Mouse (Mus musculus) small intestine, adult 2 months (tissue): Measurements from ENCODE around the gene Usp7. TPM values are rescaled to one million over a fixed set of nuclear protein-coding genes. Genes with fewer than 3 reads are reported as not detected.

Source experiments
- H3K27ac ChIP-seq: fragments of 200-500 bp; 2 replicates; pipeline ENCODE4 v1.5.1; 2012; ENCODE audit warnings: low read depth, low read length, control low read depth, inconsistent platforms; ENCODE audit not compliant: insufficient read depth
- H3K27me3 ChIP-seq: fragments of 200-500 bp; 2 replicates; pipeline ENCODE4 v1.6.1; 2012; ENCODE audit warnings: mild to moderate bottlenecking, moderate library complexity, low read length, inconsistent platforms; ENCODE audit not compliant: control insufficient read depth, insufficient read depth
- H3K36me3 ChIP-seq: fragments of 200-500 bp; 2 replicates; pipeline ENCODE4 v1.6.1; 2012; ENCODE audit warnings: mild to moderate bottlenecking, low read length, control low read depth, inconsistent platforms; ENCODE audit not compliant: control insufficient read depth, insufficient read depth
- H3K4me1 ChIP-seq: fragments of 200-500 bp; 2 replicates; pipeline ENCODE4 v1.6.1; 2012; ENCODE audit warnings: low read length, inconsistent platforms, mixed read lengths; ENCODE audit not compliant: control insufficient read depth, insufficient read depth, insufficient read length
- H3K4me3 ChIP-seq: fragments of 200-500 bp; 2 replicates; pipeline ENCODE4 v1.5.1; 2012; ENCODE audit warnings: low read depth, mild to moderate bottlenecking, control low read depth, inconsistent platforms, low read length, moderate library complexity
- CTCF ChIP-seq: fragments of 200-500 bp; IDR thresholded peaks from 2 replicates; pipeline ENCODE4 v1.5.1; 2012; ENCODE audit warnings: low read depth, mild to moderate bottlenecking, control low read depth, inconsistent platforms, low read length, moderate library complexity, mixed read lengths; ENCODE audit not compliant: insufficient replicate concordance, insufficient read length; ENCODE audit errors: extremely low read depth
- POLR2A ChIP-seq: fragments of 200-500 bp; IDR thresholded peaks from 2 replicates; pipeline ENCODE4 v1.6.1; 2012; ENCODE audit warnings: low read depth, mild to moderate bottlenecking, control low read depth, inconsistent platforms, low read length, moderate library complexity
- WGBS: fragments of 180-500 bp; shearing (Covaris S2); methylation state at CpG from one replicate; pipeline ENCODE4 v1.1.7; 2018; 5-methylcytosine and 5-hydroxymethylcytosine counted together
- polyA plus RNA-seq: library from polyadenylated mRNA; depleted of rRNA; stranded (reverse); fragments of >200 nt; gene quantifications from 2 replicates; pipeline ENCODE4 v1.2.3, GENCODE M21; 2012; rRNA removed

Usp7 gene
- polyA plus RNA-seq: 5.5 and 11.1 TPM in 2 replicates

- Histone ChIP-seq H3K4me1 (no peaks in the 10 kb centered on the region), H3K4me3 (no peak within 1 kb of the TSS), H3K27ac (no peak within 1 kb of the TSS), H3K27me3 (no peaks in the 10 kb centered on the region), H3K36me3 (no peaks in the 10 kb centered on the region)
- TF ChIP-seq CTCF: no peak
- TF ChIP-seq POLR2A: no peak
- WGBS: 93% methylated on average over 20 of the region's 20 CpGs
These were observed at the start of gene Usp7 for GRCm38 (mm10) chr16:8791949-8792557. Gene Usp7 (minus strand): TSS chr16:8792308.

GRCm38 (mm10) chr16:8840557-8840956 lies 48.4 kb upstream of the Usp7 start:
- WGBS: 75% methylated on average over 3 of the region's 3 CpGs
- Histone ChIP-seq H3K4me1 (peaks cover 13% of the 10 kb centered on the region; the same call in 1 of the 2 replicates), H3K27ac (no peak overlapping the region), H3K27me3 (no peaks in the 10 kb centered on the region), H3K4me3 (no peak overlapping the region), H3K36me3 (peaks cover 43% of the 10 kb centered on the region)
- TF ChIP-seq CTCF: no peak
- TF ChIP-seq POLR2A: no peak

- no peak overlapping the region for H3K4me3 ChIP-seq
- TF ChIP-seq POLR2A: no peak
- TF ChIP-seq CTCF: no peak
- peaks cover 45% of the 10 kb centered on the region for H3K36me3 ChIP-seq
- H3K27ac ChIP-seq: no peak overlapping the region
- H3K4me1 ChIP-seq: peaks cover 12% of the 10 kb centered on the region; the same call in 1 of the 2 replicates
- no peaks in the 10 kb centered on the region for H3K27me3 ChIP-seq
These were observed 46.8 kb upstream of the Usp7 start for GRCm38 (mm10) chr16:8838921-8839320.

- 85% methylated on average over 1 of the region's 1 CpGs for WGBS
- peaks cover 40% of the 10 kb centered on the region for H3K36me3 ChIP-seq
- peaks cover 6% of the 10 kb centered on the region; the same call in 1 of the 2 replicates for H3K4me1 ChIP-seq
- no peak overlapping the region for H3K27ac ChIP-seq
- H3K4me3 ChIP-seq: no peak overlapping the region
- no peaks in the 10 kb centered on the region for H3K27me3 ChIP-seq
- TF ChIP-seq CTCF (no peak), POLR2A (no peak)
These were observed 45.5 kb upstream of the Usp7 start for GRCm38 (mm10) chr16:8837595-8837994.

GRCm38 (mm10) chr16:8836876-8837275 lies 44.8 kb upstream of the Usp7 start:
- WGBS: 59% methylated on average over 1 of the region's 1 CpGs
- peaks cover 38% of the 10 kb centered on the region for H3K36me3 ChIP-seq
- H3K4me1 ChIP-seq: peaks cover 6% of the 10 kb centered on the region; the same call in 1 of the 2 replicates

GRCm38 (mm10) chr16:8831241-8831640 lies 39.1 kb upstream of the Usp7 start:
- Histone ChIP-seq H3K36me3 (peaks cover 20% of the 10 kb centered on the region), H3K27me3 (no peaks in the 10 kb centered on the region), H3K27ac (peak overlapping the region; percentile 98), H3K4me1 (no peaks in the 10 kb centered on the region; the same call in 1 of the 2 replicates), H3K4me3 (peak overlapping the region; percentile 97)
- WGBS: 2% methylated on average over 12 of the region's 12 CpGs
- TF ChIP-seq POLR2A (no peak), CTCF (no peak)

More at GRCm38 (mm10) chr16:8836876-8837275, 44.8 kb upstream of the Usp7 start:
- Histone ChIP-seq H3K4me3 (no peak overlapping the region), H3K27me3 (no peaks in the 10 kb centered on the region), H3K27ac (no peak overlapping the region)
- TF ChIP-seq POLR2A (no peak), CTCF (no peak)

- TF ChIP-seq CTCF (no peak), POLR2A (peak; percentile 25; the same call in 1 of the 2 replicates)
- Histone ChIP-seq H3K4me3 (peak overlapping the region; percentile 97), H3K27me3 (no peaks in the 10 kb centered on the region), H3K4me1 (no peaks in the 10 kb centered on the region; the same call in 1 of the 2 replicates), H3K27ac (peak overlapping the region; percentile 98), H3K36me3 (peaks cover 18% of the 10 kb centered on the region)
- under 1% methylated on average over 71 of the region's 74 CpGs for WGBS
These were observed 38.5 kb upstream of the Usp7 start for GRCm38 (mm10) chr16:8830431-8831211.
